Mouse (Mus musculus): ENCODE data around the gene Tmprss2.
"Not testable (repeated sequence)": the region's sequence is repeated elsewhere in the genome, so short reads cannot be mapped to it uniquely, and the experiment has no call there.

The Tmprss2 gene

DNA sequence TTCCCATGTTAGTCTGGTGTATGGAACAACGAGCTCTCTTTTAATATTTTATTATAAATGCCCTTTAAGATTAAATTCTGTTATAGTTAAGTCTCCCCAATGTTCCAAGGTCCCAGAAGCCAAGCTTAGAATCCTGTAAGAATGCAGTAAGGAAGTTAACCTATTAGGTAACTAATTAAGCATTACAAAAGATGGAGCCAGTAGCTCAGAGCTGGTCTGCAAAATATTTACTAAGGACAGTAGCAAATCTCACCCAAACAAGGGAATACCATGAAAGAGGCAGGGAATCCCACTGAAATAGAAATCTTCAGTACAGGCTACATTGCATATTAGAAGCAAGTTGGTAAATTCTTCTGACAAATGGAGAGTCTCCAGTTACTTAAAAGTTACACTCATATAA, 28.1 kb downstream of the Tmprss2 start:
- DNase-seq: not testable (repeated sequence)

GRCm38 (mm10) chr16:97569426-97569825, 41.6 kb downstream of the Tmprss2 start:
- no peak for DNase-seq

DNA sequence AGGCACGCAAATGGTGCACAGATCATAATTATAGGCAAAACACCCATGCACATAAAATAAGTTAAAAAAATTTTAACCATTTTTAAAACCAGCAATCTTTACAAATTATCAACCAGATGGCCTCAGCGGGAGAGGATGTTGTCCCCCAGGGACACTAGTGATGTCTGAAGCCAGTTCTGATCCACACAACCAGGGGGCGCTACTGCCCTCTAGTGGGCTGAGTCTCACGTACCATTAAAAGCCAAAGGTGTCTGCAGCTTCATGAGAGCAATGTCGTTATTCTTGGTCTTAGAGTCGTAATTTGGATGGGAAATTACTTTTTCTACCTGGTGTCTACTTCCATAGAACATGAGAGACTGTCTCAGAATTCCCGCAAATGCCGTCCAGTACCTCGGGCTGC, 42.3 kb downstream of the Tmprss2 start:
- peak; percentile 22 to 33 for DNase-seq

DNA sequence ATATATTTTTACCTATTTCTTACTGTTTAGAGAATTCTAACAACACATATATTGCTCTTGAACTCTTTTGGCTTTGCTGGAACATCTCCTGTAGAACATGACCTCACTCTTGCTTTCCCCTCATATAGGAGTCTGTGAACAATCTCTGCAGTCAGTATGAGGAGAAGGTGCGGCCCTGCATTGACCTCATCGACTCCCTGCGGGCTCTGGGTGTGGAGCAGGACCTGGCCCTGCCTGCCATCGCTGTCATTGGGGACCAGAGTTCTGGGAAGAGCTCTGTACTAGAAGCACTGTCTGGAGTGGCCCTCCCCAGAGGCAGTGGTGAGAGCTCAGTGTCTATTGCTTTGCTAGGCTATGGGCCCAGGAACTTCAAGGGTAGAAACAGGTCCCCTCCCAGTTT, 66.7 kb downstream of the Tmprss2 start:
- DNase-seq: no peak

DNA sequence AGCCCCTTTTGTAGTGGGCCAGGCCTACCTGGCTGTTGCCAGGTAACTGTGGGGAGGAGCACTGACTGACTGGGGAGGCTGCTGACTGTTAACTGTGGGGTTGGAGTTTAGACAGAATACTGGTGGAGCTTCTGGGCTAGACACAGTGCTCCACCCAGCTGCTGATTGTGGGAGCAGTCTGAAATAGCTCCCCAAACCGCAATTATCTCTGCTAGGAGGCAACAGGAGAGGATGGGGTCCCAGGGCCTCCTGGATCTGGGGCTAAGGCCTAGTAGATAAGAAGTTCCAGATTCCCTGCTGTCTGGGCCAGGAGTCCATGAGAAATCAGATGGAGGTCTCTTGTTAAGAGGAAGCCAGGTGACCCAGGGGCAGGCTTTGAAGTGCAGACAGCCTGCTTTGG, 74.1 kb downstream of the Tmprss2 start:
- DNase-seq: no peak

- peak; percentile 3 to 11 for DNase-seq
Measured at GRCm38 (mm10) chr16:97535808-97536413, 75.1 kb downstream of the Tmprss2 start.

DNA sequence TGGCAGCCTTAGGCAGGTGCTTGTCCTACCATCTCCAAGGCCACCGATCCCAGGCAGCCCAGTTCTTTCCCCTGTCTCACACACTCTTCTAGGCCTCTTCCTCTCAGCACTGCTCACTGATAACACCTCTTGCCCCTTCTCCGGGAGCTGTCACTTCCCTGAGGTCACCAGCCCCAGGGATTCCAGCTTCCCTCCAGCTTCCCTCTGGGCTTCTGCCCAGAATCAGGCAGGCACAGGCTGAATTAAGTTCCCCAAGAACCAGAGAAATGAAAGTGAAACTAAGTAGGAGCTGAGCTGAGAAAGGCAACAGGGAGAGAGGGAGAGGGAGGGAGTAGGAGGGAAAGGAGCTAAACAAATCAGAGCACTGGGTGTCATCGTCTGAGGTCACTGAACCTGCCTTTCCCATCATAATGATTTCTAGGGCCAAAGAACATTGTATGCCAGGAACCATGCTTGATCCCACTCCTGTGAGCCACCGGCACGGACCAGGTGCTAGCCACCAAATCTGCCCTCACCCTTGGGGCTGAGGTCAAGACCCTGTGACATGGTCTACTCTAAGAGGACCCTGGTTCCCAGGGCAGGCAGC, 76.0 kb downstream of the Tmprss2 start:
- DNase-seq: peak; percentile 19 to 24

- peak in 1 of 2 experiments; percentile 12 for DNase-seq
Measured at GRCm38 (mm10) chr16:97534448-97534847, 76.5 kb downstream of the Tmprss2 start.

GRCm38 (mm10) chr16:97533751-97534150, 77.2 kb downstream of the Tmprss2 start:
- DNase-seq: no peak

- no peak for DNase-seq
Measured at GRCm38 (mm10) chr16:97533126-97533525, 77.9 kb downstream of the Tmprss2 start.

DNA sequence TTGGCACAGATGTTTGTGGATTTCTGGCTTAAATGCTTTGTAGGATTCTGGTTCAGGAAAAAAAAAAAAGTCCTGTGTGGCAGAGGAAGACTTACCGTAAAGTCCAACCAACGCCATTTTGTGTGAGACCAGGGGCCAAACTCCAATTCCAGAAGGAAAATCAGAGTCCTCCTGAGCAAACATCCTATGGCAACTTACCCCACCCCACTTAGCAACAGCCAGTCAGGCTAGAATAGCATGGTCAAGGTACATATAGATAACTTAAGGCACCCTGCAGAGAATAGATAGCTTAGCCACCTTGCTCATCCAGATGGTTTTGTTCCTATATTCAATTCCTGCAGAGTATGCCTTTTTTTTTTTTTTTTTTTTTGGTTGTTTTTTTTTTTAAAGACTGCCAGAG, 81.8 kb downstream of the Tmprss2 start:
- no peak for DNase-seq

DNA sequence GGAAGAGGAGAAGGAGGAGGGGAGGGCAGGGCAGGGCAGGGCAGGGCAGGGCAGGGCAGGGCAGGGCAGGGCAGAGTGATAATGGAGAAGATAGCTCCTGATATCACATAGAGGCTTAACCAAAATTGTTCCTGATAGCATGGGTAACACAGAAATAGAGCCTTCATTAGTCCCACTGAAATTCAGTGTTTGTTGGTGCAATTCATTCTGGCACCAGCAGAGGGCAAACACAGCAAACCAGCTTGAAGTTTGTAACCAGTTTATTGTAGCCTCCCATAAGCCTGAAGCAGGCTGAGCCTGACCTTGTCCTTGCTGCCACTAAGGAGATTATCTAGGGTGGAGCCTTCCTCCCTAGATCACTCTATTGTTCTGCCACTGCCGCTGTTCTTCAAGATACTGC, 88.0 kb downstream of the Tmprss2 start:
- peak; percentile 30 to 44 for DNase-seq

DNA sequence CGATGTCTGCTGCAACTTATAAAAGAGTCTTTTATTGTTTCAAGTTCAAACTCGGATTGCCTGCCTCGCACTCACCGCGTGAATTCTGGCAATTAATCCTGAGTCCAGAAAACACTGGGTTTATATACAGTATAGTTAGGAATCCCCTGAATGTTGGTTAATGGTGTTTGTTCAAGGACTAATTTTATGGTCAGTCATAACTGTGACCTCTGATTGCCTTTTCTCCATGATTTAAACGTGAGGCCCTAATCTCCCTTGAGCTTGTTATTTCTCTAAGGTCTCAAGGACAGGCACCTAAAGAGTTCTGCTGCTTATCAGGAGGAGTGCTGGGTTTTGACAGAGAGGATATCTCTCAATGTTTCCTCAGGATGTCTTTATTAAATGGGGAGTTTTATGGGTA, 89.0 kb downstream of the Tmprss2 start:
- DNase-seq: no peak

DNA sequence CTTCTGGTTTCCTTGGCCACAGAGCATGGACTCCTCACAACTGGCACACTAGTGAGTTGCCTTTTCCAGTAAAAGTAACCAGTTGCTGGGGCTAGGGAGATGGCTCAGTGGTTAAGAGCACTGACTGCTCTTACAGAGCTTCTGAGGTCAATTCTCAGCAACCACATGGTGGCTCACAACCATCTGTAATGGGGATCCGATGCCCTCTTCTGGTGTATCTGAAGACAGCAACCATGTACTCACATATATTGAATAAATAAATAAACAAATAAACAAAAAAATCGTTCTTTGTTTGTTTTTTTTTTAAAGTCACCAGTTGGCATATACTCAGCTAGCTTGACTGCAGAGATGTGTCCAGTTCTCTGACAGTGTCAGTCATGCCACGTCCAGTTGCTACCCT, 94.7 kb downstream of the Tmprss2 start:
- DNase-seq: no peak

Data from cerebellum, adult 18-20 months (tissue).